Mouse (Mus musculus) hindbrain, postnatal 0 days (tissue): ENCODE data around the gene Itgb2. TPM values are rescaled to one million over a fixed set of nuclear protein-coding genes. Genes with fewer than 3 reads are reported as not detected.

ENCODE experiments used
- ATAC-seq: fragments of 200-750 bp; cut with Nextera tagmentation; 2 replicates; pipeline ENCODE4 v1.8.0; 2017; ENCODE audit warnings: mild to moderate bottlenecking, moderate TSS enrichment, moderate library complexity
- DNase-seq: peaks from one replicate; pipeline ENCODE4 v3.0.0-alpha.2; 2015; ENCODE audit warnings: low spot score
- H3K27ac ChIP-seq: fragments of 300-500 bp; sonication (generic); 2 replicates; pipeline ENCODE4 v1.5.1; 2014; ENCODE audit warnings: mild to moderate bottlenecking
- H3K27me3 ChIP-seq: fragments of 300-500 bp; sonication (generic); 2 replicates; pipeline ENCODE4 v1.6.1; 2014; ENCODE audit warnings: low read length, mixed read lengths; ENCODE audit not compliant: insufficient read depth
- H3K36me3 ChIP-seq: fragments of 300-500 bp; sonication (generic); 2 replicates; pipeline ENCODE4 v1.6.1; 2014; ENCODE audit warnings: low read length, mixed read lengths; ENCODE audit not compliant: insufficient read depth
- H3K4me1 ChIP-seq: fragments of 300-500 bp; sonication (generic); 2 replicates; pipeline ENCODE4 v1.6.1; 2014; ENCODE audit warnings: antibody characterized with exemption, low read length, mixed read lengths; ENCODE audit not compliant: insufficient read depth
- H3K4me2 ChIP-seq: fragments of 300-500 bp; sonication (generic); 2 replicates; pipeline ENCODE4 v1.6.1; 2014; ENCODE audit warnings: low read depth, mild to moderate bottlenecking, low read length, moderate library complexity, mixed read lengths
- H3K4me3 ChIP-seq: fragments of 300-500 bp; sonication (generic); 2 replicates; pipeline ENCODE4 v1.5.1; 2014; ENCODE audit warnings: low read length
- H3K9ac ChIP-seq: fragments of 300-500 bp; sonication (generic); replicated peaks from 2 replicates; pipeline ENCODE4 v1.6.1; 2014; ENCODE audit warnings: mild to moderate bottlenecking, low read length, moderate library complexity, mixed read lengths
- H3K9me3 ChIP-seq: fragments of 300-500 bp; sonication (generic); 2 replicates; pipeline ENCODE4 v1.6.1; 2016; ENCODE audit warnings: low read length, mixed read lengths
- CTCF ChIP-seq: IDR thresholded peaks from 2 replicates; pipeline ENCODE4 v1.5.1; 2016; ENCODE audit warnings: antibody characterized with exemption, control low read depth, low read depth
- whole genome bisulfite sequencing: fragments of 180-500 bp; shearing (Covaris S2); extraction: QIAGEN DNeasy Blood & Tissue Kit; methylation state at CpG from one replicate; pipeline ENCODE4 v1.1.7; 2014; 5-methylcytosine and 5-hydroxymethylcytosine counted together
- polyA plus RNA-seq: library from polyadenylated mRNA; unstranded; fragments of >200 nt; fragmentation: Nextera tagmentation; extraction: Ambion mirVana; gene quantifications from 2 replicates; pipeline ENCODE4 v1.2.1, GENCODE M21; 2015
- total RNA-seq: library from RNA; depleted of rRNA; stranded (reverse); fragments of >200 nt; gene quantifications from 2 replicates; pipeline ENCODE4 v1.2.3, GENCODE M21; 2014; rRNA removed

Gene Itgb2
- total and polyA plus RNA-seq, 2 experiments from 2014 or later = 1.0 to 1.9 TPM

DNA sequence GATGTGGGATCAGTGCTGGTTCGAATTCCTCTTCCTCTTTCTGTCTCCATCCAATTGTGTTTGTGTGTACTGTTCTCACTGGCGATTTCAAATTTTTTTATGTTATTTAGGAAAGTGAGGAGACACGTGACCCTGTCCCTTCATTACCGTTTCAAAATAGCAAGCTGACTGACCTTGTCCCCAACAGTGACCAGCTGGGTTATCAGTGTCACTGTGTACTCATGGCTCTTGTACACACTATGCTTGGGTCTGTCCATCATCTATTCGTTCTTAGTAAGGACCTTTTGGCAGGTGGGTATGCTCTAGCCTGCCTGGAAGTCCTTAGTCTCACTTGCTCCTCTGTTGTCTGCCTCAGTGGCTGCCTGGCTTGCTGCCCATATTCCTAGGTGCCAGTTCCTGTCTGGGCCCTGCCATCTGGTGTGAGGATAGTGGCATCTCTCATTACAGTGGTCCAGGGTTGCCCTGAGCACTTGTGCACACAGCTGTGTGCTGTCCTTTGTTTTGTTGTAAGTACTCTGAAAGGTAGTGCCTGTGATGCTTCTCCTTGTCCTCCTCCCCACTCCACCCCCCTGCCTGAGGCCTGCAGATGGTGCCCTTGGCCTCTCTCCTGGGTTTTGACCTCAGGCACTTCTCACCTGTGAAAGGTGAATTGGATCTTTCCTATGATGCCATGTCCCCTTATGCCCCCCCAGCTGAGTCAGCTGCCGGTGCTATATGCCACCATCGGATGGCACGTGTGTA is 80.3 kb downstream of the Itgb2 start:
- Histone ChIP-seq H3K9me3 (no peaks in the 10 kb centered on the region), H3K9ac (0 out of 2 replicates have a peak overlapping the region, but pooled peaks have one; percentile 13), H3K4me1 (peaks cover 13% of the 10 kb centered on the region; the same call in 1 of the 2 replicates), H3K27me3 (no peaks in the 10 kb centered on the region), H3K4me2 (no peak overlapping the region), H3K36me3 (peaks cover 29% of the 10 kb centered on the region; the same call in 1 of the 2 replicates), H3K4me3 (no peak overlapping the region), H3K27ac (no peak overlapping the region)
- DNase-seq (peak; percentile 37), ATAC-seq (no peak)
- 85% methylated on average over 8 of the region's 8 CpGs for WGBS
- no peak for TF ChIP-seq CTCF

DNA sequence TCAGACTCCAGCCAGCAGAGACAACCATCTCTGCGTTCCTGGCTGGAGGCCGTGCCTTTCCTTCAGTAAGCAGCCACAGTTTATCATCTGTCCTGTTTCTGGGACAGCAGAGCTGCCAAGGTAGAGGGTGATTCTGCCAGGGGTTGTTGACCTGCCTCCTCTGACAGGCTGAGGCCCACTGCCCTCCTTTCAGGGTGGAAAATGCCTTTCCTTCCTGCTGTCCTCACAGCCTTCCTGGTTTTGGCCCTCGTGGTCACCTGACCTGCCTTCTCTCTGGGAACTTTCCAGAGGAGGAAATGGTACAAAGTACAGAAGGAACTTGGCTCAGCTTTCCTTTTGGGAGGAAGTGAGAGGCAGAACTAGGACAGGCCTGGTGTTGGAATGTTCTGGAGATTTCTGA is 83.4 kb downstream of the Itgb2 start:
- no peaks in the 10 kb centered on the region for H3K9me3 ChIP-seq
- peak overlapping the region; percentile 36; the same call in 1 of the 2 replicates for H3K27ac ChIP-seq
- no peak overlapping the region for H3K4me2 ChIP-seq
- no peak for TF ChIP-seq CTCF
- ATAC-seq (no peak), DNase-seq (peak; percentile 19)
- H3K27me3 ChIP-seq = no peaks in the 10 kb centered on the region
- peaks cover 55% of the 10 kb centered on the region for H3K36me3 ChIP-seq
- WGBS = 84% methylated on average over 3 of the region's 3 CpGs
- H3K4me3 ChIP-seq = no peak overlapping the region
- H3K4me1 ChIP-seq = no peaks in the 10 kb centered on the region
- H3K9ac ChIP-seq = no peak overlapping the region

Other genes starting within 250 kb of the Itgb2 start
- gene Adarb1, start 112.0 kb upstream of the Itgb2 start, total RNA-seq = 46.5 and 65.1 TPM in 2 replicates
- gene Adarb1, start 112.0 kb upstream of the Itgb2 start, polyA plus RNA-seq = 18.6 and 21.1 TPM in 2 replicates
- 43.5 and 56.2 TPM in 2 replicates for gene Fam207a, start 14.5 kb upstream of the Itgb2 start, total RNA-seq
- gene Fam207a, start 14.5 kb upstream of the Itgb2 start, polyA plus RNA-seq = 31.8 and 35.9 TPM in 2 replicates
- 85.9 and 94.0 TPM in 2 replicates for gene Pttg1ip, start 51.5 kb downstream of the Itgb2 start, total RNA-seq
- gene Pttg1ip, start 51.5 kb downstream of the Itgb2 start, polyA plus RNA-seq = 87.3 and 87.5 TPM in 2 replicates
- gene Sumo3, start 75.8 kb downstream of the Itgb2 start, total RNA-seq = 217 and 218 TPM in 2 replicates
- gene Sumo3, start 75.8 kb downstream of the Itgb2 start, polyA plus RNA-seq = 330 and 348 TPM in 2 replicates
- 4.0 TPM in 1 of 2 replicates, not detected in the other for gene Gm49325, start 75.9 kb downstream of the Itgb2 start, total RNA-seq
- 11.1 and 12.8 TPM in 2 replicates for gene Gm49325, start 75.9 kb downstream of the Itgb2 start, polyA plus RNA-seq
- gene Ube2g2, start 92.0 kb downstream of the Itgb2 start, total RNA-seq = 45.1 and 48.3 TPM in 2 replicates
- 65.8 and 73.8 TPM in 2 replicates for gene Ube2g2, start 92.0 kb downstream of the Itgb2 start, polyA plus RNA-seq
- gene Tspear, start 156.3 kb downstream of the Itgb2 start, total RNA-seq = 0.42 and 4.4 TPM in 2 replicates
- 0.93 and 1.3 TPM in 2 replicates for gene Tspear, start 156.3 kb downstream of the Itgb2 start, polyA plus RNA-seq
- gene Gm19402, start 160.5 kb downstream of the Itgb2 start, total RNA-seq = not detected in 2 replicates
- gene Gm19402, start 160.5 kb downstream of the Itgb2 start, polyA plus RNA-seq = not detected in 2 replicates
- not detected in 2 replicates for gene Gm9508, start 167.0 kb downstream of the Itgb2 start, total RNA-seq
- gene Gm9508, start 167.0 kb downstream of the Itgb2 start, polyA plus RNA-seq = not detected in 2 replicates
- not detected in 2 replicates for gene Gm10272, start 176.4 kb downstream of the Itgb2 start, total RNA-seq
- not detected in 2 replicates for gene Gm10272, start 176.4 kb downstream of the Itgb2 start, polyA plus RNA-seq
- not detected in 2 replicates for gene Gm10024, start 181.2 kb downstream of the Itgb2 start, total RNA-seq
- not detected in 2 replicates for gene Gm10024, start 181.2 kb downstream of the Itgb2 start, polyA plus RNA-seq
- gene Gm10142, start 185.6 kb downstream of the Itgb2 start, total RNA-seq = not detected in 2 replicates
- gene Gm10142, start 185.6 kb downstream of the Itgb2 start, polyA plus RNA-seq = not detected in 2 replicates
- not detected in 2 replicates for gene Krtap12-1, start 190.3 kb downstream of the Itgb2 start, total RNA-seq
- not detected in 2 replicates for gene Krtap12-1, start 190.3 kb downstream of the Itgb2 start, polyA plus RNA-seq
- gene Gm10100, start 196.2 kb downstream of the Itgb2 start, total RNA-seq = not detected in 2 replicates
- gene Gm10100, start 196.2 kb downstream of the Itgb2 start, polyA plus RNA-seq = not detected in 2 replicates
- not detected in 2 replicates for gene Gm18596, start 212.4 kb downstream of the Itgb2 start, total RNA-seq
- not detected in 2 replicates for gene Gm18596, start 212.4 kb downstream of the Itgb2 start, polyA plus RNA-seq
- not detected in 2 replicates for gene Gm9736, start 221.1 kb downstream of the Itgb2 start, total RNA-seq
- not detected in 2 replicates for gene Gm9736, start 221.1 kb downstream of the Itgb2 start, polyA plus RNA-seq
- not detected in 2 replicates for gene Gm3233, start 229.4 kb downstream of the Itgb2 start, total RNA-seq
- not detected in 2 replicates for gene Gm3233, start 229.4 kb downstream of the Itgb2 start, polyA plus RNA-seq
- gene Gm3238, start 241.1 kb downstream of the Itgb2 start, total RNA-seq = not detected in 2 replicates
- not detected in 2 replicates for gene Gm3238, start 241.1 kb downstream of the Itgb2 start, polyA plus RNA-seq
- not detected in 2 replicates for gene Gm7138, start 246.7 kb downstream of the Itgb2 start, total RNA-seq
- not detected in 2 replicates for gene Gm7138, start 246.7 kb downstream of the Itgb2 start, polyA plus RNA-seq